Mouse (Mus musculus) CH12.LX (cell line): Measurements from ENCODE around the gene Cacna1a.

ENCODE experiments used
- CHD1 ChIP-seq: IDR thresholded peaks from 2 replicates; pipeline ENCODE4 v1.6.1; 2012; ENCODE audit warnings: low read depth, low read length, improper control_type of control experiment, inconsistent platforms
- CTCF ChIP-seq, 2 experiments: IDR thresholded peaks in 1 of 2; conservative IDR thresholded peaks in 1 of 2; 2 replicates each; pipeline ENCODE4 v1.5.1; 2011 to 2012; ENCODE audit warnings: low read depth in 2 of 2, low read length in 2 of 2, improper control_type of control experiment in 1 of 2, inconsistent platforms in 1 of 2, mild to moderate bottlenecking in 1 of 2, moderate library complexity in 1 of 2
- ETS1 ChIP-seq: conservative IDR thresholded peaks from 2 replicates; pipeline ENCODE4 v1.6.1; 2012; ENCODE audit warnings: low read depth, mild to moderate bottlenecking, inconsistent platforms, low read length, improper control_type of control experiment, moderate library complexity
- GABPA ChIP-seq: IDR thresholded peaks from 2 replicates; pipeline ENCODE4 v1.6.1; 2012; ENCODE audit warnings: low read depth, low read length, improper control_type of control experiment, inconsistent platforms; ENCODE audit not compliant: insufficient replicate concordance
- KAT2A ChIP-seq: IDR thresholded peaks from 2 replicates; pipeline ENCODE4 v1.6.1; 2012; ENCODE audit warnings: low read length, improper control_type of control experiment, inconsistent platforms; ENCODE audit not compliant: insufficient replicate concordance
- MEF2A ChIP-seq: IDR thresholded peaks from 2 replicates; pipeline ENCODE4 v1.6.1; 2014; ENCODE audit warnings: low read depth, mild to moderate bottlenecking, inconsistent platforms, low read length, improper control_type of control experiment, borderline replicate concordance
- NRF1 ChIP-seq: IDR thresholded peaks from 2 replicates; pipeline ENCODE4 v1.6.1; 2014; ENCODE audit warnings: low read depth, mild to moderate bottlenecking, inconsistent platforms, low read length, improper control_type of control experiment, moderate library complexity
- SIN3A ChIP-seq: IDR thresholded peaks from 2 replicates; pipeline ENCODE4 v1.6.1; 2012; ENCODE audit warnings: low read length, improper control_type of control experiment, inconsistent platforms
- ZC3H11A ChIP-seq: IDR thresholded peaks from 2 replicates; pipeline ENCODE4 v1.6.1; 2012; ENCODE audit warnings: low read depth, mild to moderate bottlenecking, inconsistent platforms, low read length, improper control_type of control experiment

- TF ChIP-seq CTCF (conservative IDR thresholded peaks at IDR 0.05 in 1 of 2, IDR thresholded peaks at IDR 0.05 in 1 of 2; ENCODE audit: low read depth in 2 of 2, low read length in 2 of 2) (no peak), SIN3A (no peak), KAT2A (no peak), CHD1 (no peak), GABPA (no peak), ZC3H11A (no peak), NRF1 (no peak), ETS1 (no peak), MEF2A (no peak)
Measured at GRCm38 (mm10) chr8:84477341-84477740, 89.1 kb downstream of the Cacna1a start.
